Mouse (Mus musculus): Measurements from ENCODE around the gene Arhgdib.

The Arhgdib gene

GRCm38 (mm10) chr6:136941051-136942021 is at the start of gene Arhgdib:
Arhgdib (minus strand) TSS chr6:136941899.
- TF ChIP-seq CTCF (conservative IDR thresholded peaks at IDR 0.05; ENCODE audit: low read length) (no peak), NANOG (IDR thresholded peaks at IDR 0.05; ENCODE audit: borderline replicate concordance, low read length) (no peak), POU5F1 (IDR thresholded peaks at IDR 0.05; ENCODE audit: borderline replicate concordance, low read length) (no peak)
- no peaks in the 10 kb centered on the region for H3K9me3 ChIP-seq (ENCODE audit: low read length)
- no peaks in the 10 kb centered on the region for H3K36me3 ChIP-seq (ENCODE audit: insufficient read depth, low read length)
- H3K27me3 ChIP-seq (ENCODE audit: insufficient read depth, low read length): 0 out of 2 replicates have a peak, but pooled peaks cover 7% of the 10 kb centered on the region
- 0 out of 2 replicates have a peak within 1 kb of the TSS, but pooled peaks have one; percentile 13 for H3K4me3 ChIP-seq (replicated peaks; ENCODE audit: low read length)
- peaks cover 27% of the 10 kb centered on the region for H3K4me1 ChIP-seq (replicated peaks; ENCODE audit: low read depth, low read length)

DNA sequence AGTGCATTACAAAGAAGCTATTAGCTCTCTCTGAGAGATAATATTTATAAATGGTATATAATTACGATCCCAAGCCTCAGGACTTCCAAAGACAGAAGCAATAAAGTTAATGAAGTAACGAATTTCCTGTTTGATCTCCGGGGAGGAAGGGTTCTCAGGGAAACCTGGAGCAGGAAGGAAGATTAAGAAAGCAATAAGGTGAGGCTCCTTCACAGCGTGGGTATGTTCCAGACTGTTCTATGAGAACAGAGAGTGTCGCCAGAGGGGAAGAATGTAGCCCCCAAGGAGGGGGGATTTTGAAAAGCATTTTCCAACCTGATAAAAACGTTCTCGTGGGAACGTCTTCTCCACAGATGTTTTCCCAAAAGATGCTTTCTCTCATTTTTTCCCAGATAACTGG is 48.9 kb upstream of the Arhgdib start:
- Histone ChIP-seq H3K27me3 (ENCODE audit: insufficient read depth, low read length) (no peaks in the 10 kb centered on the region), H3K9me3 (ENCODE audit: low read length) (no peaks in the 10 kb centered on the region), H3K4me3 (replicated peaks; ENCODE audit: low read length) (peak overlapping the region; percentile 67; the same call in 1 of the 2 replicates), H3K36me3 (ENCODE audit: insufficient read depth, low read length) (no peaks in the 10 kb centered on the region), H3K4me1 (replicated peaks; ENCODE audit: low read depth, low read length) (peaks cover 19% of the 10 kb centered on the region)
- TF ChIP-seq POU5F1 (IDR thresholded peaks at IDR 0.05; ENCODE audit: borderline replicate concordance, low read length): no peak
- TF ChIP-seq NANOG (IDR thresholded peaks at IDR 0.05; ENCODE audit: borderline replicate concordance, low read length): no peak
- no peak for TF ChIP-seq CTCF (conservative IDR thresholded peaks at IDR 0.05; ENCODE audit: low read length)

GRCm38 (mm10) chr6:136989824-136990497 is 48.3 kb upstream of the Arhgdib start:
- Histone ChIP-seq H3K27me3 (ENCODE audit: insufficient read depth, low read length) (no peaks in the 10 kb centered on the region), H3K4me1 (replicated peaks; ENCODE audit: low read depth, low read length) (peaks cover 19% of the 10 kb centered on the region; the same call in 1 of the 2 replicates)

DNA sequence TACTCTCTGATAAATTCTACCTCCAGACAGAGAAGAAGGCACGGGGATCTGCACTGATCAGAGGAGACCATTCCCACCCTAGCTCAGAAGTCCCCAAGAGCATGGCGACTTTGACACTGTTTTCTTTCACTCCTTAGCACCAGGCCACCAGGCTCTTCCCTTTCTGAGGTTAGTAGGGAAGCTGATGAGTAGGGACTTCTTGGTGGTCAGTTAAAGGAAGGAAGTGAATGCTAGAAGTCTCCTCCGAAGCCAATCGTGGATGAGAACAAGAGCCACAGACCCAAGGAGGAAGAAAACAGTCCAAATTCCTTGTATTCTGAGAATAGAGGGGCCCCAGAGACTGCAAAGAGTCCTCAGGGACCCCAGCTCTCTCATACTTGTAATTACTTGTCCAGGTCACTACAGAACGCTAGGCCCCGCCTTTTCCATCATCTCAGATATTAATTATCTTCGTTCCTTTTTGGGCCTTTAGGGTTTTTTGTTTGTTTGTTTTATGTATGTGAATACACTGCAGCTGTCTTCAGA is 46.9 kb upstream of the Arhgdib start:
- Histone ChIP-seq H3K4me3 (replicated peaks; ENCODE audit: low read length) (no peak overlapping the region), H3K4me1 (replicated peaks; ENCODE audit: low read depth, low read length) (peaks cover 22% of the 10 kb centered on the region; the same call in 1 of the 2 replicates), H3K9me3 (ENCODE audit: low read length) (no peaks in the 10 kb centered on the region), H3K27me3 (ENCODE audit: insufficient read depth, low read length) (no peaks in the 10 kb centered on the region), H3K36me3 (ENCODE audit: insufficient read depth, low read length) (no peaks in the 10 kb centered on the region)
- TF ChIP-seq CTCF (conservative IDR thresholded peaks at IDR 0.05; ENCODE audit: low read length) (no peak), NANOG (IDR thresholded peaks at IDR 0.05; ENCODE audit: borderline replicate concordance, low read length) (no peak), POU5F1 (IDR thresholded peaks at IDR 0.05; ENCODE audit: borderline replicate concordance, low read length) (no peak)

More at GRCm38 (mm10) chr6:136989824-136990497, 48.3 kb upstream of the Arhgdib start:
- no peaks in the 10 kb centered on the region for H3K9me3 ChIP-seq (ENCODE audit: low read length)
- H3K4me3 ChIP-seq (replicated peaks; ENCODE audit: low read length): peak overlapping the region; percentile 67
- H3K36me3 ChIP-seq (ENCODE audit: insufficient read depth, low read length): no peaks in the 10 kb centered on the region
- TF ChIP-seq NANOG (IDR thresholded peaks at IDR 0.05; ENCODE audit: borderline replicate concordance, low read length): no peak
- TF ChIP-seq CTCF (conservative IDR thresholded peaks at IDR 0.05; ENCODE audit: low read length): no peak
- TF ChIP-seq POU5F1 (IDR thresholded peaks at IDR 0.05; ENCODE audit: borderline replicate concordance, low read length): no peak

- Histone ChIP-seq H3K36me3 (ENCODE audit: insufficient read depth, low read length) (no peaks in the 10 kb centered on the region), H3K4me1 (replicated peaks; ENCODE audit: low read depth, low read length) (peaks cover 24% of the 10 kb centered on the region; the same call in 1 of the 2 replicates), H3K9me3 (ENCODE audit: low read length) (no peaks in the 10 kb centered on the region), H3K27me3 (ENCODE audit: insufficient read depth, low read length) (no peaks in the 10 kb centered on the region), H3K4me3 (replicated peaks; ENCODE audit: low read length) (no peak overlapping the region)
- TF ChIP-seq POU5F1 (IDR thresholded peaks at IDR 0.05; ENCODE audit: borderline replicate concordance, low read length): no peak
- TF ChIP-seq NANOG (IDR thresholded peaks at IDR 0.05; ENCODE audit: borderline replicate concordance, low read length): no peak
- TF ChIP-seq CTCF (conservative IDR thresholded peaks at IDR 0.05; ENCODE audit: low read length): no peak
These were observed 45.0 kb upstream of the Arhgdib start for GRCm38 (mm10) chr6:136986718-136987117.

DNA sequence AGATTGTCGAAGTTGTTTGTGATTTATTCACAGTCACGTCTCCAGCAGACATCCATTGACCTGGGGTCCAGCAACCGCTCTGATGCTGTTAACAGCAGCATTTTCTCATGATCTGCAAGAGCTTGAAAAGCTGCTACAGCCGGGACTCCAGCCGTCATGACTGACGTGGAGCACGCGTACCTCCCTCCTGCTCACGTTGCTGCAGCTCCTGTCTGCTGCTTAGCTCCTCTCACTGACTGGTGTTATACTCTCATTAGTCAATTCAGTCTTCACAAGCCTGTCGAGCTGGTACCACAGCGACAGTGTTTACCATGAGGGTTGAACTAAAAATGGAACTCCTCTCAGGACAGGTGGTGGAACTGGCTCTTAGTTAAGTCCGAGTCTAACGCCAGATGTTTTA is 44.3 kb upstream of the Arhgdib start:
- no peaks in the 10 kb centered on the region for H3K36me3 ChIP-seq (ENCODE audit: insufficient read depth, low read length)
- H3K4me1 ChIP-seq (replicated peaks; ENCODE audit: low read depth, low read length): peaks cover 24% of the 10 kb centered on the region; the same call in 1 of the 2 replicates
- H3K9me3 ChIP-seq (ENCODE audit: low read length): no peaks in the 10 kb centered on the region
- no peaks in the 10 kb centered on the region for H3K27me3 ChIP-seq (ENCODE audit: insufficient read depth, low read length)
- H3K4me3 ChIP-seq (replicated peaks; ENCODE audit: low read length): no peak overlapping the region
- TF ChIP-seq NANOG (IDR thresholded peaks at IDR 0.05; ENCODE audit: borderline replicate concordance, low read length) (no peak), POU5F1 (IDR thresholded peaks at IDR 0.05; ENCODE audit: borderline replicate concordance, low read length) (no peak), CTCF (conservative IDR thresholded peaks at IDR 0.05; ENCODE audit: low read length) (no peak)

- H3K36me3 ChIP-seq (ENCODE audit: insufficient read depth, low read length): no peaks in the 10 kb centered on the region
- TF ChIP-seq CTCF (conservative IDR thresholded peaks at IDR 0.05; ENCODE audit: low read length): no peak
- no peak for TF ChIP-seq NANOG (IDR thresholded peaks at IDR 0.05; ENCODE audit: borderline replicate concordance, low read length)
- no peak for TF ChIP-seq POU5F1 (IDR thresholded peaks at IDR 0.05; ENCODE audit: borderline replicate concordance, low read length)
- H3K9me3 ChIP-seq (ENCODE audit: low read length): no peaks in the 10 kb centered on the region
- H3K27me3 ChIP-seq (ENCODE audit: insufficient read depth, low read length): no peaks in the 10 kb centered on the region
- peaks cover 22% of the 10 kb centered on the region; the same call in 1 of the 2 replicates for H3K4me1 ChIP-seq (replicated peaks; ENCODE audit: low read depth, low read length)
- no peak overlapping the region for H3K4me3 ChIP-seq (replicated peaks; ENCODE audit: low read length)
These were observed 41.5 kb upstream of the Arhgdib start for GRCm38 (mm10) chr6:136983201-136983600.

- TF ChIP-seq POU5F1 (IDR thresholded peaks at IDR 0.05; ENCODE audit: borderline replicate concordance, low read length) (no peak), CTCF (conservative IDR thresholded peaks at IDR 0.05; ENCODE audit: low read length) (no peak), NANOG (IDR thresholded peaks at IDR 0.05; ENCODE audit: borderline replicate concordance, low read length) (no peak)
- peaks cover 22% of the 10 kb centered on the region; the same call in 1 of the 2 replicates for H3K4me1 ChIP-seq (replicated peaks; ENCODE audit: low read depth, low read length)
- no peaks in the 10 kb centered on the region for H3K36me3 ChIP-seq (ENCODE audit: insufficient read depth, low read length)
- H3K9me3 ChIP-seq (ENCODE audit: low read length): no peaks in the 10 kb centered on the region
- no peak overlapping the region for H3K4me3 ChIP-seq (replicated peaks; ENCODE audit: low read length)
- H3K27me3 ChIP-seq (ENCODE audit: insufficient read depth, low read length): no peaks in the 10 kb centered on the region
These were observed 40.9 kb upstream of the Arhgdib start for GRCm38 (mm10) chr6:136982581-136982980.
